Mouse (Mus musculus) cortical plate, adult 2 months (tissue): ENCODE measurements around the gene Tbl2.

Source experiments
- CTCF ChIP-seq: fragments of 200-500 bp; IDR thresholded peaks from 2 replicates; pipeline ENCODE4 v1.5.1; 2011; ENCODE audit warnings: mild to moderate bottlenecking, control low read depth, low read length; ENCODE audit not compliant: insufficient read depth; ENCODE audit errors: extremely low read depth
- POLR2A ChIP-seq: fragments of 200-500 bp; IDR thresholded peaks from 2 replicates; pipeline ENCODE4 v1.6.1; 2011; ENCODE audit warnings: mild to moderate bottlenecking, low read length, control low read depth; ENCODE audit not compliant: insufficient read depth; ENCODE audit errors: extremely low read depth

DNA sequence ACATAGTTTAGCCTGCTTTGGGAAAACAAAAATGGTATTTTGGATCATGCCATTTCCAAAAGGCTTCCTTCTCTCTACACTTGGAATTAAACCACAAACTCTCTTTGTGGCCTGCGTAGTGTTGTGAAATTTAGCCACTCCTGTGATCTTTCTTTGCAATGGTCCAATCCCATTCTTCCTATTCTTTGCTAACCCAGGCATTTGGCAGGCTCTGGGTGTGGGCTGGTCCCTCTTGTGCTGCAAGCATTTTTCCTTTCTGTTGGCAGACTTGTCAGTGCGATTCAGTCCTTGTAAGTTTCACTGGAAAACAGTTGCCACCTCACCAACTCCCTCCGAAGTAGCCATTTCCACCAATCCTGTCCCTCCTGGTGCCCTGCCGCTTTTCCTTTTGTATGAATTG is 11.8 kb downstream of the Tbl2 start:
- no peak for TF ChIP-seq CTCF
- no peak for TF ChIP-seq POLR2A
